Mouse (Mus musculus) hematopoietic stem cell, adult 5-6 weeks (primary cell): ENCODE data around the gene Fam168a. TPM values are rescaled to one million over a fixed set of nuclear protein-coding genes. Genes with fewer than 3 reads are reported as not detected.
"Not testable (repeated sequence)": the region's sequence is repeated elsewhere in the genome, so short reads cannot be mapped to it uniquely, and the experiment has no call there.

Source experiments
- ATAC-seq, 2 experiments: fragments of 125-278 bp in 1 of 2; replicated peaks in 1 of 2; 2 replicates each; pipeline ENCODE4 v1.8.0; 2016 to 2017; ENCODE audit warnings: inconsistent platforms in 2 of 2, mild to moderate bottlenecking in 2 of 2, moderate number of reproducible peaks in 2 of 2, low read depth in 1 of 2, moderate TSS enrichment in 1 of 2; ENCODE audit not compliant: low FRiP score in 2 of 2, poor library complexity in 2 of 2, severe bottlenecking in 2 of 2, insufficient read depth in 1 of 2, low TSS enrichment in 1 of 2
- total RNA-seq: library from RNA; stranded (forward); fragments of 172-1452, 232-1000 nt; gene quantifications from 2 replicates; pipeline ENCODE4 v1.2.3, GENCODE M21; 2017

Fam168a gene
- total RNA-seq, 1 experiment from 2014 or later = 18.6 TPM

- no peak for ATAC-seq
Measured at GRCm38 (mm10) chr7:100688471-100688870, 18.0 kb upstream of the Fam168a start.

GRCm38 (mm10) chr7:100693199-100693598 is 13.2 kb upstream of the Fam168a start:
- no peak for ATAC-seq

GRCm38 (mm10) chr7:100699771-100700770 is 6.4 kb upstream of the Fam168a start:
- no peak for ATAC-seq

GRCm38 (mm10) chr7:100706883-100707480 is 547 bp downstream of the Fam168a start:
- ATAC-seq = no peak

- no peak for ATAC-seq
Measured at GRCm38 (mm10) chr7:100718741-100719140, 12.3 kb downstream of the Fam168a start.

- no peak for ATAC-seq
Measured at GRCm38 (mm10) chr7:100722268-100722667, 15.8 kb downstream of the Fam168a start.

GRCm38 (mm10) chr7:100723453-100724294 is 17.2 kb downstream of the Fam168a start:
- no peak for ATAC-seq

- ATAC-seq = no peak
Measured at GRCm38 (mm10) chr7:100727538-100728085, 21.2 kb downstream of the Fam168a start.

GRCm38 (mm10) chr7:100729778-100730177 is 23.3 kb downstream of the Fam168a start:
- ATAC-seq = no peak

- no peak for ATAC-seq
Measured at GRCm38 (mm10) chr7:100732341-100733050, 26.1 kb downstream of the Fam168a start.

GRCm38 (mm10) chr7:100733051-100733813 is 26.8 kb downstream of the Fam168a start:
- ATAC-seq = 0 out of 4 replicates have a peak, but pooled peaks of 1 of the 2 experiments have one; percentile 2

- ATAC-seq = no peak
Measured at GRCm38 (mm10) chr7:100734201-100734600, 27.8 kb downstream of the Fam168a start.

GRCm38 (mm10) chr7:100734905-100735304 is 28.5 kb downstream of the Fam168a start:
- not testable (repeated sequence) for ATAC-seq

- no peak for ATAC-seq
Measured at GRCm38 (mm10) chr7:100736131-100736530, 29.7 kb downstream of the Fam168a start.

- no peak for ATAC-seq
Measured at GRCm38 (mm10) chr7:100744372-100744771, 37.9 kb downstream of the Fam168a start.

- no peak for ATAC-seq
Measured at GRCm38 (mm10) chr7:100750101-100750500, 43.7 kb downstream of the Fam168a start.
